Mouse (Mus musculus) forelimb bud, embryonic 11.5 days (tissue): ENCODE results near the gene Kctd15.

Source experiments
- DNase-seq: peaks from one replicate; pipeline ENCODE4 v3.0.0-alpha.2; 2012; ENCODE audit warnings: low read depth, low spot score

Gene Kctd15

GRCm38 (mm10) chr7:34620411-34620810 lies 36.1 kb downstream of the Kctd15 start:
- DNase-seq = no peak

GRCm38 (mm10) chr7:34618141-34618890 lies 38.2 kb downstream of the Kctd15 start:
- no peak for DNase-seq

GRCm38 (mm10) chr7:34616275-34616674 lies 40.3 kb downstream of the Kctd15 start:
- no peak for DNase-seq

GRCm38 (mm10) chr7:34610445-34610844 lies 46.1 kb downstream of the Kctd15 start:
- DNase-seq = peak; percentile 80

GRCm38 (mm10) chr7:34607334-34607970 lies 49.1 kb downstream of the Kctd15 start:
- no peak for DNase-seq

GRCm38 (mm10) chr7:34606729-34607128 lies 49.8 kb downstream of the Kctd15 start:
- no peak for DNase-seq

GRCm38 (mm10) chr7:34606051-34606450 lies 50.5 kb downstream of the Kctd15 start:
- no peak for DNase-seq

GRCm38 (mm10) chr7:34598576-34598975 lies 58.0 kb downstream of the Kctd15 start:
- no peak for DNase-seq

GRCm38 (mm10) chr7:34597986-34598385 lies 58.5 kb downstream of the Kctd15 start:
- DNase-seq = no peak

GRCm38 (mm10) chr7:34596531-34597235 lies 59.8 kb downstream of the Kctd15 start:
- peak; percentile 62 for DNase-seq

- no peak for DNase-seq
Observed at GRCm38 (mm10) chr7:34595307-34595565, 61.3 kb downstream of the Kctd15 start.

GRCm38 (mm10) chr7:34594501-34595306 lies 61.8 kb downstream of the Kctd15 start:
- no peak for DNase-seq

- DNase-seq = no peak
Observed at GRCm38 (mm10) chr7:34590711-34591110, 65.8 kb downstream of the Kctd15 start.
